Mouse (Mus musculus) frontal cortex, postnatal 14 days (tissue): ENCODE measurements around the gene Gm6337.
"Not testable (repeated sequence)": the region's sequence is repeated elsewhere in the genome, so short reads cannot be mapped to it uniquely, and the experiment has no call there.

Experiments
- DNase-seq, 2 experiments: peaks; one replicate each; pipeline ENCODE4 v3.0.0; 2022; ENCODE audit warnings: low spot score in 2 of 2

The Gm6337 gene

GRCm38 (mm10) chr14:6058167-6058566 is at the start of gene Gm6337:
Gene Gm6337 (minus strand): TSS chr14:6058267.
- not testable (repeated sequence) for DNase-seq

GRCm38 (mm10) chr14:6107500-6107899 is 49.4 kb upstream of the Gm6337 start:
- DNase-seq: not testable (repeated sequence)

- DNase-seq: not testable (repeated sequence)
Measured at GRCm38 (mm10) chr14:6093842-6094241, 35.8 kb upstream of the Gm6337 start, which contains the start of gene Gm8206. Gene Gm8206 (minus strand): TSS chr14:6093942.
